Mouse (Mus musculus): ENCODE data around the gene Nubp1. TPM values are rescaled to one million over a fixed set of nuclear protein-coding genes. Genes with fewer than 3 reads are reported as not detected.

Gene Nubp1
- 56.1 to 61.3 TPM (median 60.7 TPM) in 4 replicates for total RNA-seq (2023; ENCODE audit: inconsistent age)

GRCm38 (mm10) chr16:10411764-10412746 is at the start of gene Nubp1:
TSS of gene Nubp1 (plus strand) at chr16:10411948.

GRCm38 (mm10) chr16:10394699-10395540 is 16.8 kb upstream of the Nubp1 start, which contains the start of gene Tekt5:
TSS of gene Tekt5 (minus strand) at chr16:10395490.

GRCm38 (mm10) chr16:10447264-10447594 is 35.5 kb downstream of the Nubp1 start, which contains the start of gene Tvp23a:
TSS of gene Tvp23a (minus strand) at chr16:10447362.

Other genes starting within 250 kb of the Nubp1 start
- not detected in 4 replicates for gene Rpl39l, start 241.7 kb upstream of the Nubp1 start, total RNA-seq (2023; ENCODE audit: inconsistent age)
- not detected in 4 replicates for gene Atf7ip2, start 219.2 kb upstream of the Nubp1 start, total RNA-seq (2023; ENCODE audit: inconsistent age)
- 0.13 TPM in 1 of 4 replicates, not detected in the others for gene Emp2, start 98.0 kb upstream of the Nubp1 start, total RNA-seq (2023; ENCODE audit: inconsistent age)
- gene Tekt5, start 16.5 kb upstream of the Nubp1 start, total RNA-seq (2023; ENCODE audit: inconsistent age) = not detected in 4 replicates
- gene Tvp23a, start 35.4 kb downstream of the Nubp1 start, total RNA-seq (2023; ENCODE audit: inconsistent age) = not detected in 4 replicates
- 244 to 287 TPM (median 262 TPM) in 4 replicates for gene Ciita, start 68.1 kb downstream of the Nubp1 start, total RNA-seq (2023; ENCODE audit: inconsistent age)
- gene Dexi, start 131.1 kb downstream of the Nubp1 start, total RNA-seq (2023; ENCODE audit: inconsistent age) = 17.1 to 19.1 TPM (median 17.8 TPM) in 4 replicates
- gene Clec16a, start 133.4 kb downstream of the Nubp1 start, total RNA-seq (2023; ENCODE audit: inconsistent age) = 33.4 to 40.2 TPM (median 39.2 TPM) in 4 replicates

All from B cell, adult (primary cell).